Mouse (Mus musculus) lung, postnatal 36 days (tissue): ENCODE measurements at regions not wholly inside any gene's neighbourhood (a gene's known extent, or its start where the extent isn't known, plus 50 kb on each side); places are given as distances from the start of the nearest gene placed in this dataset.

Experiments
- DNase-seq: peaks from one replicate; pipeline ENCODE4 v3.0.0; 2022; ENCODE audit warnings: mixed read lengths

GRCm38 (mm10) chr14:120831847-120832613 is 79.0 kb upstream of the Ipo5 start:
- peak; percentile 95 for DNase-seq

- no peak for DNase-seq
These were observed 76.2 kb upstream of the Ipo5 start for GRCm38 (mm10) chr14:120834821-120835220.

- DNase-seq, result no peak
These were observed 75.3 kb upstream of the Ipo5 start for GRCm38 (mm10) chr14:120835758-120836157.

- no peak for DNase-seq
These were observed 74.3 kb upstream of the Ipo5 start for GRCm38 (mm10) chr14:120836535-120837316.

GRCm38 (mm10) chr14:120840900-120841299 is 70.1 kb upstream of the Ipo5 start:
- DNase-seq, result peak; percentile 27

- DNase-seq, result peak; percentile 62
These were observed 69.7 kb upstream of the Ipo5 start for GRCm38 (mm10) chr14:120841311-120841710.

- DNase-seq, result no peak
These were observed 65.9 kb upstream of the Ipo5 start for GRCm38 (mm10) chr14:120845172-120845571.

GRCm38 (mm10) chr14:120846073-120846850 is 64.8 kb upstream of the Ipo5 start:
- DNase-seq, result peak; percentile 63

GRCm38 (mm10) chr14:120847006-120847405 is 64.0 kb upstream of the Ipo5 start:
- peak; percentile 40 for DNase-seq

GRCm38 (mm10) chr14:120848083-120848951 is 62.7 kb upstream of the Ipo5 start:
- DNase-seq, result no peak

- no peak for DNase-seq
These were observed 61.9 kb upstream of the Ipo5 start for GRCm38 (mm10) chr14:120849159-120849558.

- no peak for DNase-seq
These were observed 57.4 kb upstream of the Ipo5 start for GRCm38 (mm10) chr14:120853643-120854042.

GRCm38 (mm10) chr14:120854559-120854958 is 56.5 kb upstream of the Ipo5 start:
- no peak for DNase-seq

- DNase-seq, result no peak
These were observed 55.8 kb upstream of the Ipo5 start for GRCm38 (mm10) chr14:120855181-120855580.
